Mouse (Mus musculus) naive thymus-derived CD4-positive, alpha-beta T cell, adult 2 months (primary cell): ENCODE data around the gene Slc25a28.

Experiments
- DNase-seq: peaks from one replicate; pipeline ENCODE4 v3.0.0-alpha.2; 2011; ENCODE audit warnings: low read depth

Gene Slc25a28

GRCm38 (mm10) chr19:43675525-43676400, 1.1 kb upstream of the Slc25a28 start:
- no peak for DNase-seq

- DNase-seq: no peak
Measured at GRCm38 (mm10) chr19:43674316-43674689, 378 bp downstream of the Slc25a28 start.

GRCm38 (mm10) chr19:43673513-43674315, 967 bp downstream of the Slc25a28 start:
- peak; percentile 67 for DNase-seq

- no peak for DNase-seq
Measured at GRCm38 (mm10) chr19:43671054-43671453, 3.6 kb downstream of the Slc25a28 start.

GRCm38 (mm10) chr19:43669136-43669759, 5.4 kb downstream of the Slc25a28 start:
- DNase-seq: no peak

- DNase-seq: peak; percentile 46
Measured at GRCm38 (mm10) chr19:43667430-43667809, 7.3 kb downstream of the Slc25a28 start.

- no peak for DNase-seq
Measured at GRCm38 (mm10) chr19:43666661-43667429, 7.8 kb downstream of the Slc25a28 start.

- peak; percentile 68 for DNase-seq
Measured at GRCm38 (mm10) chr19:43665441-43666048, 9.1 kb downstream of the Slc25a28 start.

GRCm38 (mm10) chr19:43663471-43663870, 11.2 kb downstream of the Slc25a28 start:
- no peak for DNase-seq

- no peak for DNase-seq
Measured at GRCm38 (mm10) chr19:43662176-43662967, 12.3 kb downstream of the Slc25a28 start.

GRCm38 (mm10) chr19:43660774-43661173, 13.9 kb downstream of the Slc25a28 start:
- no peak for DNase-seq

- no peak for DNase-seq
Measured at GRCm38 (mm10) chr19:43659632-43660031, 15.0 kb downstream of the Slc25a28 start.

GRCm38 (mm10) chr19:43655735-43656492, 18.8 kb downstream of the Slc25a28 start:
- peak; percentile 71 for DNase-seq

- DNase-seq: no peak
Measured at GRCm38 (mm10) chr19:43651241-43651785, 23.4 kb downstream of the Slc25a28 start.

- no peak for DNase-seq
Measured at GRCm38 (mm10) chr19:43648343-43648742, 26.3 kb downstream of the Slc25a28 start.

- DNase-seq: no peak
Measured at GRCm38 (mm10) chr19:43647261-43647660, 27.4 kb downstream of the Slc25a28 start.

GRCm38 (mm10) chr19:43646852-43647251, 27.8 kb downstream of the Slc25a28 start:
- no peak for DNase-seq

- no peak for DNase-seq
Measured at GRCm38 (mm10) chr19:43645508-43645907, 29.2 kb downstream of the Slc25a28 start.

GRCm38 (mm10) chr19:43642843-43643242, 31.8 kb downstream of the Slc25a28 start:
- no peak for DNase-seq
